Mouse (Mus musculus) embryonic facial prominence, embryonic 10.5 days (tissue): ENCODE results near the gene Ncam1. TPM values are rescaled to one million over a fixed set of nuclear protein-coding genes. Genes with fewer than 3 reads are reported as not detected.

Source experiments
- DNase-seq: peaks from one replicate; pipeline ENCODE4 v3.0.0-alpha.2; 2017; ENCODE audit warnings: low spot score
- H3K27ac ChIP-seq: fragments of 300-500 bp; sonication (generic); replicated peaks from 2 replicates; pipeline ENCODE4 v1.5.1; 2016; ENCODE audit warnings: mild to moderate bottlenecking
- H3K27me3 ChIP-seq: fragments of 300-500 bp; sonication (generic); replicated peaks from 2 replicates; pipeline ENCODE4 v1.6.1; 2016; ENCODE audit warnings: low read depth, mild to moderate bottlenecking; ENCODE audit not compliant: poor library complexity, severe bottlenecking
- H3K36me3 ChIP-seq: fragments of 300-500 bp; sonication (generic); replicated peaks from 2 replicates; pipeline ENCODE4 v1.6.1; 2016; ENCODE audit warnings: mild to moderate bottlenecking, moderate library complexity
- H3K4me1 ChIP-seq: fragments of 300-500 bp; sonication (generic); 2 replicates; pipeline ENCODE4 v1.6.1; 2016
- H3K4me3 ChIP-seq: fragments of 300-500 bp; sonication (generic); 2 replicates; pipeline ENCODE4 v1.5.1; 2016; ENCODE audit warnings: mild to moderate bottlenecking, moderate library complexity
- H3K9me3 ChIP-seq: fragments of 300-500 bp; sonication (generic); 2 replicates; pipeline ENCODE4 v1.6.1; 2016; ENCODE audit warnings: mild to moderate bottlenecking
- WGBS: fragments of 180-500 bp; shearing (Covaris S2); methylation state at CpG from one replicate; pipeline ENCODE4 v1.1.7; 2016; 5-methylcytosine and 5-hydroxymethylcytosine counted together
- polyA plus RNA-seq: library from polyadenylated mRNA; unstranded; fragments of >200 nt; fragmentation: Nextera tagmentation; extraction: Ambion mirVana; gene quantifications from 2 replicates; pipeline ENCODE4 v1.2.1, GENCODE M21; 2016

Ncam1 gene
- polyA plus RNA-seq, 1 experiment from 2014 or later = 39.1 TPM

GRCm38 (mm10) chr9:49623934-49624505 lies 174.7 kb downstream of the Ncam1 start:
- 41% methylated on average over 3 of the region's 3 CpGs for WGBS
- Histone ChIP-seq H3K4me3 (no peak overlapping the region), H3K27ac (0 out of 2 replicates have a peak overlapping the region, but pooled peaks have one; percentile 27)

GRCm38 (mm10) chr9:49622928-49623676 lies 175.6 kb downstream of the Ncam1 start:
- Histone ChIP-seq H3K4me3 (no peak overlapping the region), H3K4me1 (peaks cover 9% of the 10 kb centered on the region), H3K36me3 (no peaks in the 10 kb centered on the region), H3K9me3 (0 out of 2 replicates have a peak, but pooled peaks cover 4% of the 10 kb centered on the region), H3K27ac (no peak overlapping the region), H3K27me3 (no peaks in the 10 kb centered on the region)
- 70% methylated on average over 9 of the region's 9 CpGs for WGBS
- DNase-seq = no peak

More at GRCm38 (mm10) chr9:49623934-49624505, 174.7 kb downstream of the Ncam1 start:
- H3K9me3 ChIP-seq = 0 out of 2 replicates have a peak, but pooled peaks cover 4% of the 10 kb centered on the region
- H3K4me1 ChIP-seq = peaks cover 9% of the 10 kb centered on the region
- H3K36me3 ChIP-seq = no peaks in the 10 kb centered on the region
- no peak for DNase-seq
- H3K27me3 ChIP-seq = no peaks in the 10 kb centered on the region

GRCm38 (mm10) chr9:49621691-49622090 lies 177.0 kb downstream of the Ncam1 start:
- DNase-seq = no peak
- whole genome bisulfite sequencing = 94% methylated on average over 11 of the region's 11 CpGs
- H3K27me3 ChIP-seq = no peaks in the 10 kb centered on the region
- no peak overlapping the region for H3K27ac ChIP-seq
- 0 out of 2 replicates have a peak, but pooled peaks cover 4% of the 10 kb centered on the region for H3K9me3 ChIP-seq
- H3K4me1 ChIP-seq = peaks cover 9% of the 10 kb centered on the region
- H3K4me3 ChIP-seq = no peak overlapping the region
- no peaks in the 10 kb centered on the region for H3K36me3 ChIP-seq

- no peak for DNase-seq
- 78% methylated on average over 9 of the region's 9 CpGs for WGBS
- Histone ChIP-seq H3K27me3 (no peaks in the 10 kb centered on the region), H3K36me3 (no peaks in the 10 kb centered on the region), H3K4me1 (peaks cover 2% of the 10 kb centered on the region), H3K4me3 (no peak overlapping the region), H3K27ac (no peak overlapping the region), H3K9me3 (0 out of 2 replicates have a peak, but pooled peaks cover 4% of the 10 kb centered on the region)
Observed at GRCm38 (mm10) chr9:49618699-49619392, 179.9 kb downstream of the Ncam1 start.

GRCm38 (mm10) chr9:49618266-49618665 lies 180.5 kb downstream of the Ncam1 start:
- Histone ChIP-seq H3K27me3 (no peaks in the 10 kb centered on the region), H3K27ac (no peak overlapping the region), H3K9me3 (0 out of 2 replicates have a peak, but pooled peaks cover 4% of the 10 kb centered on the region), H3K4me1 (no peaks in the 10 kb centered on the region), H3K4me3 (no peak overlapping the region), H3K36me3 (no peaks in the 10 kb centered on the region)
- no peak for DNase-seq
- WGBS = 86% methylated on average over 2 of the region's 2 CpGs

- H3K4me1 ChIP-seq = no peaks in the 10 kb centered on the region
- H3K36me3 ChIP-seq = no peaks in the 10 kb centered on the region
- H3K4me3 ChIP-seq = no peak overlapping the region
- peak; percentile 39 for DNase-seq
- H3K27me3 ChIP-seq = no peaks in the 10 kb centered on the region
- no peak overlapping the region for H3K27ac ChIP-seq
- 16% methylated on average over 3 of the region's 3 CpGs for WGBS
- 0 out of 2 replicates have a peak, but pooled peaks cover 4% of the 10 kb centered on the region for H3K9me3 ChIP-seq
Observed at GRCm38 (mm10) chr9:49617216-49617615, 181.5 kb downstream of the Ncam1 start.

GRCm38 (mm10) chr9:49612387-49612786 lies 186.3 kb downstream of the Ncam1 start:
- no peaks in the 10 kb centered on the region for H3K36me3 ChIP-seq
- no peak overlapping the region for H3K27ac ChIP-seq
- H3K27me3 ChIP-seq = no peaks in the 10 kb centered on the region
- no peaks in the 10 kb centered on the region for H3K9me3 ChIP-seq
- DNase-seq = no peak
- no peaks in the 10 kb centered on the region for H3K4me1 ChIP-seq
- no peak overlapping the region for H3K4me3 ChIP-seq

- Histone ChIP-seq H3K27me3 (no peaks in the 10 kb centered on the region), H3K9me3 (no peaks in the 10 kb centered on the region), H3K27ac (no peak overlapping the region), H3K4me3 (no peak overlapping the region), H3K36me3 (no peaks in the 10 kb centered on the region), H3K4me1 (peaks cover 13% of the 10 kb centered on the region)
- 80% methylated on average over 2 of the region's 2 CpGs for WGBS
- no peak for DNase-seq
Observed at GRCm38 (mm10) chr9:49608191-49608590, 190.5 kb downstream of the Ncam1 start.

GRCm38 (mm10) chr9:49606717-49607116 lies 192.0 kb downstream of the Ncam1 start:
- Histone ChIP-seq H3K27ac (no peak overlapping the region), H3K36me3 (no peaks in the 10 kb centered on the region), H3K9me3 (no peaks in the 10 kb centered on the region), H3K4me1 (peaks cover 13% of the 10 kb centered on the region), H3K27me3 (no peaks in the 10 kb centered on the region), H3K4me3 (no peak overlapping the region)
- WGBS = 75% methylated on average over 2 of the region's 2 CpGs
- no peak for DNase-seq

GRCm38 (mm10) chr9:49606317-49606716 lies 192.4 kb downstream of the Ncam1 start:
- Histone ChIP-seq H3K27me3 (no peaks in the 10 kb centered on the region), H3K4me3 (no peak overlapping the region), H3K4me1 (peaks cover 13% of the 10 kb centered on the region), H3K9me3 (no peaks in the 10 kb centered on the region), H3K36me3 (no peaks in the 10 kb centered on the region), H3K27ac (0 out of 2 replicates have a peak overlapping the region, but pooled peaks have one; percentile 26)
- peak; percentile 20 for DNase-seq
- 48% methylated on average over 5 of the region's 5 CpGs for WGBS

- Histone ChIP-seq H3K9me3 (no peaks in the 10 kb centered on the region), H3K4me1 (peaks cover 13% of the 10 kb centered on the region), H3K4me3 (no peak overlapping the region), H3K36me3 (no peaks in the 10 kb centered on the region), H3K27me3 (no peaks in the 10 kb centered on the region), H3K27ac (0 out of 2 replicates have a peak overlapping the region, but pooled peaks have one; percentile 26)
- DNase-seq = no peak
- WGBS = 44% methylated on average over 4 of the region's 4 CpGs
Observed at GRCm38 (mm10) chr9:49605791-49606190, 192.9 kb downstream of the Ncam1 start.

- Histone ChIP-seq H3K4me3 (no peak overlapping the region), H3K27me3 (no peaks in the 10 kb centered on the region), H3K27ac (no peak overlapping the region), H3K9me3 (no peaks in the 10 kb centered on the region), H3K4me1 (peaks cover 13% of the 10 kb centered on the region), H3K36me3 (no peaks in the 10 kb centered on the region)
- DNase-seq = no peak
- 90% methylated on average over 3 of the region's 3 CpGs for WGBS
Observed at GRCm38 (mm10) chr9:49605351-49605750, 193.4 kb downstream of the Ncam1 start.
